Mouse (Mus musculus) spleen, adult 2 months (tissue): ENCODE measurements around the gene Pop7.

Experiments used
- CTCF ChIP-seq: fragments of 200-500 bp; IDR thresholded peaks from 2 replicates; pipeline ENCODE4 v1.5.1; 2011; ENCODE audit warnings: mild to moderate bottlenecking, inconsistent platforms; ENCODE audit not compliant: insufficient read depth, insufficient read length, insufficient replicate concordance; ENCODE audit errors: extremely low read depth
- POLR2A ChIP-seq: fragments of 200-500 bp; IDR thresholded peaks from 2 replicates; pipeline ENCODE4 v1.6.1; 2011; ENCODE audit warnings: low read depth, low read length, inconsistent platforms

GRCm38 (mm10) chr5:137455866-137456591, 46.3 kb downstream of the Pop7 start:
- TF ChIP-seq POLR2A, result no peak
- TF ChIP-seq CTCF, result no peak
